Mouse (Mus musculus) lung, postnatal 0 days (tissue): Measurements from ENCODE around the gene Pygm. TPM values are rescaled to one million over a fixed set of nuclear protein-coding genes. Genes with fewer than 3 reads are reported as not detected.

Experiments
- ATAC-seq: fragments of 200-750 bp; cut with Nextera tagmentation; 2 replicates; pipeline ENCODE4 v1.8.0; 2017; ENCODE audit warnings: moderate library complexity
- DNase-seq: peaks from one replicate; pipeline ENCODE4 v3.0.0-alpha.2; 2016; ENCODE audit warnings: low spot score
- H3K27ac ChIP-seq: fragments of 300-500 bp; sonication (generic); 2 replicates; pipeline ENCODE4 v1.5.1; 2014; ENCODE audit warnings: antibody characterized with exemption, mild to moderate bottlenecking, low read length, mixed read lengths
- H3K27me3 ChIP-seq: fragments of 300-500 bp; sonication (generic); replicated peaks from 2 replicates; pipeline ENCODE4 v1.6.1; 2014; ENCODE audit warnings: low read length, mixed read lengths; ENCODE audit not compliant: insufficient read depth
- H3K36me3 ChIP-seq: fragments of 300-500 bp; sonication (generic); 2 replicates; pipeline ENCODE4 v1.6.1; 2014; ENCODE audit warnings: low read length, mixed read lengths; ENCODE audit not compliant: insufficient read depth
- H3K4me1 ChIP-seq: fragments of 300-500 bp; sonication (generic); 2 replicates; pipeline ENCODE4 v1.6.1; 2014; ENCODE audit warnings: antibody characterized with exemption, low read depth, low read length, mixed read lengths; ENCODE audit not compliant: insufficient read depth
- H3K4me2 ChIP-seq: fragments of 300-500 bp; sonication (generic); replicated peaks from 2 replicates; pipeline ENCODE4 v1.6.1; 2014; ENCODE audit warnings: low read depth, mild to moderate bottlenecking, low read length, moderate library complexity, mixed read lengths
- H3K4me3 ChIP-seq: fragments of 300-500 bp; sonication (generic); 2 replicates; pipeline ENCODE4 v1.5.1; 2014; ENCODE audit warnings: low read depth, low read length
- H3K9ac ChIP-seq: fragments of 300-500 bp; sonication (generic); replicated peaks from 2 replicates; pipeline ENCODE4 v1.6.1; 2014; ENCODE audit warnings: low read depth, mild to moderate bottlenecking
- H3K9me3 ChIP-seq: fragments of 300-500 bp; sonication (generic); 2 replicates; pipeline ENCODE4 v1.6.1; 2016; ENCODE audit warnings: low read length, mixed read lengths
- CTCF ChIP-seq: IDR thresholded peaks from 2 replicates; pipeline ENCODE4 v1.5.1; 2016; ENCODE audit warnings: antibody characterized with exemption, mild to moderate bottlenecking
- EP300 ChIP-seq: IDR thresholded peaks from 2 replicates; pipeline ENCODE4 v1.6.1; 2016; ENCODE audit warnings: antibody characterized with exemption, mild to moderate bottlenecking, control low read depth
- WGBS: fragments of 180-500 bp; shearing (Covaris S2); extraction: QIAGEN DNeasy Blood & Tissue Kit; methylation state at CpG from one replicate; pipeline ENCODE4 v1.1.7; 2014; 5-methylcytosine and 5-hydroxymethylcytosine counted together
- polyA plus RNA-seq: library from polyadenylated mRNA; unstranded; fragments of >200 nt; fragmentation: Nextera tagmentation; extraction: Ambion mirVana; gene quantifications from 2 replicates; pipeline ENCODE4 v1.2.1, GENCODE M21; 2015

The Pygm gene
- polyA plus RNA-seq, 1 experiment from 2014 or later, result 20.5 TPM

GRCm38 (mm10) chr19:6408749-6409148 lies 24.6 kb downstream of the Pygm start:
- no peak overlapping the region for H3K4me3 ChIP-seq
- no peak for ATAC-seq
- TF ChIP-seq EP300, result no peak
- TF ChIP-seq CTCF, result no peak

DNA sequence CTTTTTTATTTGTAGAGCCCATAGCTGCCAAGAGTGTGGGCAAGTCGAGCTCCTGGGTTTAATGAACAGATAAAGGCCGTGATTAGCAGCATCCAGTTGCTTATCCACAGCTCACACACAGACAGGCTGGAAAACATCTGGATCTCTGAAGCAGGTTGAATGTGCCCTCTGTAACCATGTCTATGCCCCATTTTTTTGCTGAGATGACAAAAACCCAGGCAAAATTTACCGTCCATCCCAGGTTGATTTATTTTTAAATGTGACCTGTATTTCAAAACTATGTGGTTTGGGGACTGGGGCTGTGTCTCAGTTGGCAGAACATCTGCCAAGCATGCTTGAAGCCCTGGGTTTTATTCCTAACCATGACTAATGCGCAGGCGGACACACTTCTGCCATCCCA lies 25.0 kb downstream of the Pygm start:
- Histone ChIP-seq H3K27me3 (no peaks in the 10 kb centered on the region), H3K27ac (no peak overlapping the region), H3K36me3 (no peaks in the 10 kb centered on the region), H3K9me3 (no peaks in the 10 kb centered on the region), H3K4me1 (no peaks in the 10 kb centered on the region), H3K9ac (no peak overlapping the region), H3K4me2 (no peak overlapping the region), H3K4me3 (no peak overlapping the region)
- TF ChIP-seq CTCF (no peak), EP300 (no peak)
- 72% methylated on average over 5 of the region's 5 CpGs for WGBS
- no peak for ATAC-seq
- no peak for DNase-seq

More at GRCm38 (mm10) chr19:6408749-6409148, 24.6 kb downstream of the Pygm start:
- H3K4me1 ChIP-seq, result no peaks in the 10 kb centered on the region
- H3K9ac ChIP-seq, result no peak overlapping the region
- no peak overlapping the region for H3K27ac ChIP-seq
- H3K36me3 ChIP-seq, result no peaks in the 10 kb centered on the region
- no peaks in the 10 kb centered on the region for H3K9me3 ChIP-seq
- H3K4me2 ChIP-seq, result no peak overlapping the region
- H3K27me3 ChIP-seq, result no peaks in the 10 kb centered on the region
- 79% methylated on average over 8 of the region's 8 CpGs for WGBS
- DNase-seq, result no peak

DNA sequence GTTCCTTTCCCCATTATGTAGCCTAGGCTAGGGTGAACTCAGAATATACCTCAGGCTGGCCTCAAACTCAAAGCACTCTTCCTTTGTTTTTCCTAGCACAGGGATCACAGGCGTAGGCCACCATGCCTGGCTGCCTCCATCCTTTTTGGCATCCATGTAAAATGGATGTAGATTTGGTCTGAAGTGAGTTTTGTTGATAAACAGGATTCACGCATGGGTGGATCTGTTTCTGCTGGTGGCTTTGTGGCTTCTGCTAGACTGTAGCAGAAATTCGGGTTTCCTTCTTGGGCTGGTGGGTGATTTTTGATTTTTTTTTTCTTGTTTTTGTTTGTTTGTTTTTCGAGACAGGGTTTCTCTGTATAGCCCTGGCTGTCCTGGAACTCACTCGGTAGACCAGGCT lies 25.7 kb downstream of the Pygm start:
- no peaks in the 10 kb centered on the region for H3K27me3 ChIP-seq
- H3K4me1 ChIP-seq, result no peaks in the 10 kb centered on the region
- no peak overlapping the region for H3K9ac ChIP-seq
- 75% methylated on average over 5 of the region's 5 CpGs for WGBS
- H3K4me3 ChIP-seq, result no peak overlapping the region
- ATAC-seq, result no peak
- H3K9me3 ChIP-seq, result no peaks in the 10 kb centered on the region
- TF ChIP-seq EP300 (no peak), CTCF (no peak)
- no peaks in the 10 kb centered on the region for H3K36me3 ChIP-seq
- H3K27ac ChIP-seq, result no peak overlapping the region
- H3K4me2 ChIP-seq, result no peak overlapping the region
- DNase-seq, result no peak

- 48% methylated on average over 14 of the region's 14 CpGs for WGBS
- Histone ChIP-seq H3K4me1 (no peaks in the 10 kb centered on the region; the same call in 1 of the 2 replicates), H3K9me3 (no peaks in the 10 kb centered on the region), H3K4me3 (no peak overlapping the region), H3K27me3 (no peaks in the 10 kb centered on the region), H3K9ac (no peak overlapping the region), H3K4me2 (no peak overlapping the region), H3K36me3 (no peaks in the 10 kb centered on the region), H3K27ac (no peak overlapping the region)
- TF ChIP-seq CTCF, result no peak
- no peak for TF ChIP-seq EP300
- ATAC-seq (no peak), DNase-seq (no peak)
These were observed 28.6 kb downstream of the Pygm start for GRCm38 (mm10) chr19:6412798-6413197.

- H3K9ac ChIP-seq, result no peak overlapping the region
- peak; percentile 28 for TF ChIP-seq CTCF
- no peak for TF ChIP-seq EP300
- H3K27me3 ChIP-seq, result peaks cover 19% of the 10 kb centered on the region; the same call in 1 of the 2 replicates
- no peak overlapping the region for H3K4me3 ChIP-seq
- no peaks in the 10 kb centered on the region for H3K36me3 ChIP-seq
- no peaks in the 10 kb centered on the region; the same call in 1 of the 2 replicates for H3K4me1 ChIP-seq
- no peak overlapping the region for H3K27ac ChIP-seq
- H3K9me3 ChIP-seq, result no peaks in the 10 kb centered on the region
- ATAC-seq (peak; percentile 60), DNase-seq (no peak)
- no peak overlapping the region for H3K4me2 ChIP-seq
- WGBS, result 36% methylated on average over 6 of the region's 6 CpGs
These were observed 31.3 kb downstream of the Pygm start for GRCm38 (mm10) chr19:6415454-6415853.

DNA sequence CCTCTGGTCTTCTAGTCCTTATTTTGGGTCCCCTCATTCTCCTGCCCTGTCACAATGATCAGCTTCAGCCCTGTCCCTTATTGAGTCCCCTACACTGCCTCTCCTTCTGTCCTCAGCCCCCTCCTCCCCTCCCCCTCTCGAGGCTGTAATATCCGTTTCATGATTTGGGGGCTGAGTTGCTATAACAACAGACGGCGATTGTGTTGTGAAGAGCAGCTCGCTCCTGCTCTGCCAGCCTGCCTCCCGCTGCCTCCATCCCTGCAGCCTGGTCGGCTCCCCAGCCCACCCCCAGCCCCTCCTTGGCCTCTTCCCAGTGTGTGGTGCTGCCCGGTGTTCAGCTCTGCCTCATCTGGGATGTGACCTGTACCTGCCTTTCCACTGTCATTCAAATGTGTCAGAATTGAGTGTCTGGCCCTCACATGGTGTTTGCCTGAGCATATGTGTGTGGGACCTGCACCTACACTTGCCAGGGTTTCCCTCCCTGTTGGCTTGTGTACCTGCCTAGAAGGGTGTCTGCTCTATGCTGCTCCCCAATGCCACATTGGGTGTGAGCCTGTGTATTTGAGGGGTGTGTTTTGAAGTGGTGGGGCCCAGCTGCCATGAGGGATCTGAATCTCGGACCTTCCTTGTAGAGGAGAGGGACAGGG lies 32.0 kb downstream of the Pygm start:
- Histone ChIP-seq H3K27me3 (peaks cover 19% of the 10 kb centered on the region; the same call in 1 of the 2 replicates), H3K4me1 (no peaks in the 10 kb centered on the region; the same call in 1 of the 2 replicates), H3K36me3 (no peaks in the 10 kb centered on the region), H3K9me3 (no peaks in the 10 kb centered on the region), H3K4me2 (no peak overlapping the region), H3K4me3 (no peak overlapping the region), H3K9ac (no peak overlapping the region), H3K27ac (no peak overlapping the region)
- no peak for ATAC-seq
- TF ChIP-seq CTCF (no peak), EP300 (no peak)
- WGBS, result 14% methylated on average over 9 of the region's 9 CpGs
- no peak for DNase-seq
